Mouse (Mus musculus) embryonic fibroblast, embryonic 13.5 days (primary cell): ENCODE data around the gene Atp6v0e2. TPM values are rescaled to one million over a fixed set of nuclear protein-coding genes. Genes with fewer than 3 reads are reported as not detected.
"Not testable (repeated sequence)": the region's sequence is repeated elsewhere in the genome, so short reads cannot be mapped to it uniquely, and the experiment has no call there.

Source experiments
- H3K27ac ChIP-seq: 2 replicates; pipeline ENCODE4 v1.5.1; 2012; ENCODE audit warnings: low read length, control low read depth, inconsistent platforms; ENCODE audit not compliant: insufficient read depth
- H3K4me1 ChIP-seq: 2 replicates; pipeline ENCODE4 v1.6.1; 2011; ENCODE audit warnings: low read length; ENCODE audit not compliant: control insufficient read depth, insufficient read depth
- H3K4me3 ChIP-seq: 2 replicates; pipeline ENCODE4 v1.5.1; 2011; ENCODE audit warnings: mild to moderate bottlenecking, control low read depth, low read length; ENCODE audit not compliant: insufficient read depth
- CTCF ChIP-seq: IDR thresholded peaks from 2 replicates; pipeline ENCODE4 v1.5.1; 2011; ENCODE audit warnings: mild to moderate bottlenecking, control low read depth, low read length, moderate library complexity, borderline replicate concordance; ENCODE audit not compliant: insufficient read depth
- POLR2A ChIP-seq: IDR thresholded peaks from 2 replicates; pipeline ENCODE4 v1.6.1; 2011; ENCODE audit warnings: low read depth, mild to moderate bottlenecking, control low read depth, low read length, moderate library complexity
- polyA plus RNA-seq: library from polyadenylated mRNA; stranded (reverse); fragments of >200 nt; gene quantifications from 2 replicates; pipeline ENCODE4 v1.2.4, GENCODE M21; 2011; ENCODE audit warnings: low read depth; ENCODE audit not compliant: missing spikeins, insufficient read length

Gene Atp6v0e2
- polyA plus RNA-seq, 1 experiment = 18.2 TPM

DNA sequence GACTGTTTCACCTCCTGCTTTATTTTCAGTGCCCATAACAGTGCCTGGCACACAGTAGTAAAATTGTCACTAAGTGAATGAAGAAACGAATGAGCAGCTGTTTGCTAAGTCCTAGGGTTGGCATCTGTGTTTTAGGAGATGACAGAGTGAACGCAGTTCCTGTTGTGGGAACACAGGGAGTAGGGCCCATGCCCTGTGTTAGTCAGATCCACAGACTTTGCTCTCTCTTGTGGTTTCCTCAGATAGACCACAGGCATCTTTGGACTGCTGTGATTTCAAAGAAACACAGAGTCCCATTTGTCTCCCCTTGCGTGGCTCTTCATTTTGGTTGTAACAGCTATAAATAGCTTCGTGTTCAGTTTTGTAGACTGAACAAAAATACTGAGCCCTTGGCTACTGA lies 27.0 kb upstream of the Atp6v0e2 start:
- Histone ChIP-seq H3K27ac (peak overlapping the region; percentile 74), H3K4me1 (peaks cover 10% of the 10 kb centered on the region), H3K4me3 (no peak overlapping the region)
- no peak for TF ChIP-seq POLR2A
- TF ChIP-seq CTCF = no peak

- peaks cover 10% of the 10 kb centered on the region for H3K4me1 ChIP-seq
- TF ChIP-seq CTCF = no peak
- TF ChIP-seq POLR2A = no peak
- no peak overlapping the region for H3K27ac ChIP-seq
- H3K4me3 ChIP-seq = no peak overlapping the region
Measured at GRCm38 (mm10) chr6:48511861-48512260, 25.6 kb upstream of the Atp6v0e2 start.

- not testable (repeated sequence) for H3K4me1 ChIP-seq, H3K27ac ChIP-seq, H3K4me3 ChIP-seq
Measured at GRCm38 (mm10) chr6:48524882-48525281, 12.5 kb upstream of the Atp6v0e2 start.

DNA sequence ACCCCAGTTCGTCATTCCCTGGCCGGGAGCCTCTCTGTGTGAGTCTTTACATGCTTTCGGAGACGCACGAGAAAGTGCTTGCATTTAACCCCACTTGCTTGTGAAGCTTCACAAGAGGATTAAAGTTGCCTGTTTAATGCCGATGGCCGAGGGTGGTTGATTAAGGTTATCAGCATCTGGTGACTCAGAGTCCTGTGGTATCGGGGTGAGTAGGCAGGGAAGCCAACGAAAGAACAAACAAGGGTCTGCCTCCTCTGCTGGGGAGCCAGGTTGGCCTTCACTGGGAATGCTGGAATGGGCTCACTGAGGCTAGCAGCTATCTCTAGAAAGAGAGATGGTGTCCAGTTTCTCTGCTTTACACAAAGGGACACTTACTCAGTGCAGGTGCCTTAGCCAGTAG lies 9.5 kb upstream of the Atp6v0e2 start:
- H3K4me3 ChIP-seq = no peak overlapping the region
- TF ChIP-seq POLR2A = no peak
- TF ChIP-seq CTCF = no peak
- no peak overlapping the region for H3K27ac ChIP-seq
- H3K4me1 ChIP-seq = no peaks in the 10 kb centered on the region

DNA sequence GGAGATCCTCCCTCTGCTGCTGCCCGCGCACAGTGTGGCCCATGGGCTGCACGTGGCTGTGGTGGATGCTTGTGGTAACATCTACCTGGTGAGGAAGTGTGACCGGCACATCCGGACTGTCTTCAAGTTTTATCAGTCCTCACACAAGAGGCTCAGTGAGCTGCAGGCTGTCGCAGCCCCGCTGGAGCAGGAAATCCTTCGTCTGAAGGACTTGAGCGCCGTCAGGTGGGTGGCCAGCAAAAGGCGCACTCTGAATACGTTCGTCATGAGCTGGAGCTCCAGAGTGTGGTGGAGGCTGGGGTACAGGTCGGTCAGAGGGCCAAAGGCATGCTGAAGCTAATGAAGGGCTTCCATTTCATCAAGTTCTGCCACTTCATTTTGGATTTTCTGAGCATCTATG lies 8.2 kb upstream of the Atp6v0e2 start:
- no peaks in the 10 kb centered on the region for H3K4me1 ChIP-seq
- no peak overlapping the region for H3K27ac ChIP-seq
- TF ChIP-seq CTCF (no peak), POLR2A (no peak)
- H3K4me3 ChIP-seq = no peak overlapping the region

- H3K4me3 ChIP-seq = no peak overlapping the region
- no peak overlapping the region for H3K27ac ChIP-seq
- TF ChIP-seq POLR2A = no peak
- no peak for TF ChIP-seq CTCF
- H3K4me1 ChIP-seq = no peaks in the 10 kb centered on the region
Measured at GRCm38 (mm10) chr6:48529871-48530440, 7.5 kb upstream of the Atp6v0e2 start.

- H3K4me1 ChIP-seq = no peaks in the 10 kb centered on the region
- H3K4me3 ChIP-seq = no peak overlapping the region
- H3K27ac ChIP-seq = no peak overlapping the region
- TF ChIP-seq CTCF = no peak
- TF ChIP-seq POLR2A = no peak
Measured at GRCm38 (mm10) chr6:48530862-48531261, 6.6 kb upstream of the Atp6v0e2 start.

- TF ChIP-seq POLR2A (no peak), CTCF (no peak)
- H3K4me1 ChIP-seq = no peaks in the 10 kb centered on the region
- H3K4me3 ChIP-seq = no peak overlapping the region
- H3K27ac ChIP-seq = no peak overlapping the region
Measured at GRCm38 (mm10) chr6:48533475-48533874, 3.9 kb upstream of the Atp6v0e2 start.

GRCm38 (mm10) chr6:48534913-48535312 lies 2.5 kb upstream of the Atp6v0e2 start:
- Histone ChIP-seq H3K4me1 (no peaks in the 10 kb centered on the region), H3K27ac (no peak overlapping the region), H3K4me3 (no peak overlapping the region)
- TF ChIP-seq POLR2A = no peak
- TF ChIP-seq CTCF = no peak

DNA sequence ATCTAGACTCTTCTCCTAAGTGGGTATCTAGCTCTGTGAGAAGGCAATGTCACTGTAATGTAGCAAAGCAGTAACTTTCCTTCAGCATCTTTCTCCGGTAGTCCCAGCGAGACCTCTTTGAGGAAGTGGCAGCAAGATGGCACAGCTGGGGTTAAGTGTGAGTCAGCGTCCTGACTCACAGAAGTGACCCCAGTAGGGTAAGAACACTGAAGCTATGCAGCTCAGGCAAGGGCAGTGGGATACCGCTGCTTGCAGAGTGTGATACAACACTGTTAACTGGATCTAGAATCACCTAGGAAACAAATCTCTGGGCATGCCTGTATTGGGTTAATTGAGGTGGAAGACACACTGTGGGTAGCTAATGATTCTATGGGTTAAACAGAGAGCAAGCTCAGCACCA lies 1.3 kb upstream of the Atp6v0e2 start:
- TF ChIP-seq POLR2A = no peak
- TF ChIP-seq CTCF = no peak
- H3K4me1 ChIP-seq = peaks cover 4% of the 10 kb centered on the region
- H3K27ac ChIP-seq = no peak overlapping the region
- no peak overlapping the region for H3K4me3 ChIP-seq
